Mouse (Mus musculus) brain, embryonic 18.5 days (tissue): Measurements from ENCODE around the gene Rasal2.
"Not testable (repeated sequence)": the region's sequence is repeated elsewhere in the genome, so short reads cannot be mapped to it uniquely, and the experiment has no call there.

ENCODE experiments used
- DNase-seq: peaks from one replicate; pipeline ENCODE4 v3.0.0-alpha.2; 2012; ENCODE audit warnings: low read depth, low spot score

Rasal2 gene

DNA sequence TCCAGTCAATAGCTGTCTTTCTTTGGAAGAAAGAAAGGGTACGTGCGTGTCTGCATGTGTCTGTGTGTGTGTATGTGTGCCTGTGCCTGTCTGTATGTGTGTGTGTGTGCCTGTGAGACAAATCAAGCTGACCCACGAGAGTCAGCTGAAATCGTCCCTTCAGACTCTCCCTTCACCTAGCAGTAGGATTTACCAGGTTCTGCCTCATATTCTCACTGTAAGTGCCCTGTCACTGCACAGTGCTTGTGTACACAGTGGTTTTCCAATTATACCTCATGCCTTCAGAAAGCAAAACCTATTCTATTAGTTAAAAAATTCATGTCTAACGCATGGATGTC is 168.0 kb downstream of the Rasal2 start:
- DNase-seq, result no peak

DNA sequence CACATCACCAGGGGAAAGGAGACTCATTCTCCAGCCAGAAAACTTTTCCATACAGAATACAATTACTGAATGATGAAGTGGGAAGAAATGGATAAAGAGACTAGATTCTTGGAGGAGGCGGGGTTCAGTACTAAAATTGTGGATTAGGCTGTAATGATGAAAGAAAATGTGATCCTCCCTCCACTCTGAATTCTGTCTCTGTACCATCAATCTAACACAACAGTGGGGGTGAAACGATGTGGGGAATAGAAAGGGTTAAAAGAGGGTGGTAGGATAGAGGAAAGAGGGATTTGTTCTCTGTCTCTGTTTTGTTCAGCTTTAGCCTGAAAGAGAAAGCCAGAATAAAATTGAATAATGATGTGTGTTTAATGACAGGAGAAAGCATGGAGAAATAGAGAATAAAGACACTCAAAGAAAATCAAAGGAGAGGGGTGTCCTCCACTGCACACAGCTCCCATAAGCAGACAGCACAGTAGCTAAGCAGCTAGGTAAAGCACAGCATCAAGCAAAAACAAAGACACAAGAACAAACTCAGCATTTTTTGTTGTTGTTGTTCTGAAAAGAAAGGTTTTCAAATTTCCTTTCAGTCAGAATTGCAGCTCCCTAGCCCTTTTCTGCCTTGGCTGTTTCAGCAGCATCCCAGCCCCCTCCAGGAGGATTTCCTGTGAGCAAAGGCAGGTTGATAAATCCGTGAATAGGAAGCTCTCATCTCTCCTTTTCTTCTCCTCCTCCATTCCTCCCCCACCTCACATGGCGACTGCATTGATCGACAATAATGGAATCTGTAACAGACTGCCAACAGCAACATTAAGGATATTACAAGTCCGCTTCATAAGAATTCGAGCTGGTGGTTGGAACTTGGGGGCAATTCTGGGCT is 168.6 kb downstream of the Rasal2 start:
- DNase-seq, result no peak

DNA sequence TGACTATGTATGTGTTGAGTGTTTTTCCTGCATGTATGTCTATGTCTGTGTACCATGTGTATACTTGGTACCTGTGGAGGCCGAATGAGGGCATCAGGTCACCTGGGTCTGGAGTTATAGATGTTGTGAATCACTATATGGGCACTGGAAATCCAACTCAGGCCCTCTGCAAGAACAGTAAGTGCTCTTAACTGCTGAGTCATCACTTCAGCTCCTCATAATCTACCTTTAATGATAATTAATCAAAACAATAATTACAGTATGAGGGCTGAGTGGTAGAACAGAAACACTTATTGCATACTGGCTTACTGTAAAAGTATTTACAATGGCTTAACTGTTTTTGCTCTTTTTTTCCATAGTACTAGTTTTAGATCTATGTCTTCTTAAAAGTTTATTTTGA is 172.7 kb downstream of the Rasal2 start:
- DNase-seq, result no peak

DNA sequence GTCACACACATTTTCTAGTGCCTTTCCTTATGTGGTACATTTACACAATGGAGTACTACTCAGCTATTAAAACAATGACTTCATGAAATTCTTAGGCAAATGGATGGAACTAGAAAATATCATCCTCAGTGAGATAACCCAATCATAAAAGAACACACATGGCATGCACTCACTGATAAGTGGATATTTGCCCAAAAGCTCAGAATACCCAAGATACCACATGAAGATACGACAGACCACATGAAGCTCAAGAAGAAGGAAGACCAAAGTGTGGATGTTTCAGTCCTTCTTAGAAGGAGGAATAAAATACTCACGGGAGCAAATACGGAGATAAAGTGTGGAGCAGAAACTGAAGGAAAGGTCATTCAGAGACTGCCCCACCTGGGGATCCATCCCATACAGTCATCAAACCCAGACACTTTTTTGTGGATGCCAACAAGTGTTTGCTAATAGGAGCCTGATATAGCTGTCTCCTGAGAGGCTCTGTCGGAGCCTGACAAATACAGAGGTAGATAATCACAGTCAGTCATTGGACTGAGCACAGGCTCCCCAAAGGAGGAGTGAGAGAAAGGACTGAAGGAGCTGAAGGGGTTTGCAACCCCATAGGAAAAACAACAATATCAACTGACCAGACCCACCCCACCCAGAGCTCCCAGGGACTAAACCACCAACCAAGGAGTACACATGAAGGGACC is 175.6 kb downstream of the Rasal2 start:
- not testable (repeated sequence) for DNase-seq

DNA sequence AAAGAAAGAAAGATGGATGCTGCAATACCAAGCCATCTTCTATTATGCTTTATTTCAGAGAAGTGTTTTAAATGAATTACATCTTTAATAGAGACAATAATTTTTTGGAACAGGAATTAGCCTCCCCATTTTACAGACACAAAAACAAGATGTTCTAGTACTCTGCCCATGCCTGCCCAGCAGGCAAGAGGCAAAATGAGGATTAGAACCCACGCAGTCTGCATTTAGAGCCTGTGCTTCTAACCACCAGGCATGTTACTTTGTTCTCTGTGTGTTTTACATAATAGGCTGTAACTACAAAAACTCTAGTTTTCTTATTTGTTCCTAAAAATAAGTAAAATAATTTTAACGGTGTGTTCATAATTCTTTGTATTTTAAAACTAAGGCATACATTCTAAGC is 178.9 kb downstream of the Rasal2 start:
- no peak for DNase-seq

DNA sequence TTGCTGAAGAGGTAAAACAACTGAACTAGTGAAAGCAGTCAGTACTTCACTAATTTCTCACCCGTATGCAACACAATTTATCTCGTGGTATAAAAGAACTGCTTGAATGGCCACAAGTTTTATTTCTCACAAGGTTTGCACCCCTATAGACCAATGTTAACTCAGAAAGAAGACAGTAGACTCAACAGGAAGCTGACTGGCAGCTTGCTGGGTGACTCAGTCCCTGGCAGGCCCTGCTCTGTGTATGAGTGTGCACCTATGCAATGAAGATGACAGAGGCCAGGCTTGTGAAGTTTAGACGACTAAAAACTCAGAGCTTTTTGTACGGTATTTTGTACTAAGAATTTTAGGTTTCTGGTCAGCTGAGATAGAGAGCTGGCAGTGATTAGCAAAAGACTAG is 180.0 kb downstream of the Rasal2 start:
- no peak for DNase-seq

DNA sequence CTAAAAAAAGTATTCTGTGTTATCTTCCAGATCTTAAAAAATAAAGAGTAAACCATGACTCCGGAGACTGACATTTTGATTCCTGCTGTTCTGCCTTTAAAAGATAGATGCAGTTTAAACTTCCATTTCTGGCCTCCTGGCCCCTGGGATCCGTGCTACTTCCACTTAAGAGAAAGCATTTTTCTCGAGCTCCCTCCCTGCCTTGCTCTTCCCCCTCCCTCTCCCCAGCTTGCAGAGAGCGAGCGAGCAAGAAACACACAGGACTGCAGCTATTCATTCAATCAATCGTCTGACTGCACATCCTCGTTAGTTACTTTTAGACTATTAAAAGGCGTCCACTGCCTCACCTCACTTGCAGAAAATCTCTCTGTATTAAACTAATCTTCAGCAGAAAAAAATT is 181.4 kb downstream of the Rasal2 start:
- no peak for DNase-seq

DNA sequence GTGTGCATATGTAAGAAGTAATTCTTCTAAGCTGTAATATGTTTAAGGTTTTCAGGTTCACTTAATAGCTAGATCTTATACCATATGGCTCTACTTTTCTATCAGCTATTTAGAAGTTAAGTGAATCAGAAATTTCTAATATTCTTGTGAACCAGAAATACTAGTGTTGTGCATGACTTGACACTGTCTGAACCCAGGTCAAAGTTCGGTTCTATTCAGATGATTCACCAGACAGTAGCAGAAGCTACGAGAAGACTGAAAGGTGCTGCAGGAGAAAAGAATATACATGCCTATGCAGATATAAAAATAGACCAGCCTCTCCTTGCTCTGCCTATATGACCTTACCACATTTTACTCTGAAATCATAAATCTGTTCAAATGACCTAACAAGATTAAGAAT is 182.0 kb downstream of the Rasal2 start:
- DNase-seq, result no peak

DNA sequence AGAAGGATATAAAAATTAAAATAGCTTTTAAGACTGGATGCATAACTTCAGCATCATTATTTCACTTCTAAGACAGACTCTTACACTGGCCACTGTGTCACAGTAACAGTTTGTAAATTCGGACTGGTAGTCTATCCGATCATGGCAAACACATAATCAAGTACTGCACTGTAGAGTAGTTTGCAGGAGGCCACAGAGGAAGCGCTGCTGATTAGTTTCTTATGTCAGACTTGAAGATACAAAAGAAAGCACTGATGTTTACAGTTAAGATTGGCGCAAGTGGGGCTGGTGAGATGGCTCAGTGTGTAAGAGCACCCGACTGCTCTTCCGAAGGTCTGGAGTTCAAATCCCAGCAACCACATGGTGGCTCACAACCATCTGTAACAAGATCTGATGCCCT is 187.4 kb downstream of the Rasal2 start:
- no peak for DNase-seq

DNA sequence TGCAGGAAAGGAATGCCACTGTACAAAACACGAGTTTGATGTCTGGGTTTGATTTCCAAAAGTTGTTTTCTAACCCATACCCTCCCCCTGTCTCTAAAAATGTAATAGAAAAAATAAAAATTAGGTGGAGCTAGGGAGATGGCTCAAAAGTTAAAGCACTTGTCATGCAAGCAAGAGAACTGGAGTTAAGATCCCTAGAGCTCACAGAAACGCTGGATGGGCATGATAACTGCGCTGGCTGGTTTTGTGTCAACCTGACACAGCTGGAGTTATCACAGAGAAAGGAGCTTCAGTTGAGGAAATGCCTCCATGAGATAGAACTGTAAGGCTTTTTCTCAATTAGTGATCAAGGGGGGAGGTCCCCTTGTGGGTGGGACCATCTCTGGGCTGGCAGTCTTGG is 191.5 kb downstream of the Rasal2 start:
- DNase-seq, result no peak

DNA sequence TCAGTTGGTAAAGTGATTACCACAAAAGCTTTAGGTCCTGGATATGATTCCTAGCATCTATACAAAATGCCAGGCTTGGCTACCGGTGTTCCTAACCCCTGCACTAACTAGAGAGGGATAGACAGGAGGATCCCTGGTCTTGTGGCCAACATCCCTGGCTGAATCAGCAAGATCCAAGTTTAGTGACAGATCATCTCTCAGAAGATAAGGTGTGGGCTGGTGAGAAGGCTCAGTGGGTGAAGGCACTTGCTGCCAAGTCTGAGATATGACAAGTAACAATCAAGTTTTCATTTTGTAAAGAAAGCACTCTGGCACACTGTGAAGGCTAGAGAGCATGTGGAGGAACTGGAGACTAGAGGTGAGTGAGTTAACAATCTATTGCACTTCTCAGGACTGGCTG is 191.9 kb downstream of the Rasal2 start:
- DNase-seq, result no peak

DNA sequence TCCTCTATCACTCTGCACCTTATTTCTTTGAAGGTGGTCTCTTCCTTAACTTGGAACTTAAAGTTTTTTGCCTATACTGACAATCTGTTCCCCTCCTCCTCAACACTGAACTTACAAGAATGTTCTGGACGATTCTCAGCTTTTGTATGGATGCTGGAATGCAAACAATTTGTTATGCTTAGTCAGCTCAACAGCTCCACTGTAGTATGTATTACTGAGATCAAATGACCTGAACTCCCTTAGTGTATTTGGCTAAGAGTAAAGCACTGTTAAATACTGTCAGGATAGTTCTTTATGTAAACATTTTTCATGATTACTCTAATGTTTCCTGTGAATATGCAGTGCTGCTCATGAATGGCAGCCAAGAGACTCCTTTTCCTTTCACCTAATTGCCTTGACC is 203.6 kb downstream of the Rasal2 start:
- no peak for DNase-seq

DNA sequence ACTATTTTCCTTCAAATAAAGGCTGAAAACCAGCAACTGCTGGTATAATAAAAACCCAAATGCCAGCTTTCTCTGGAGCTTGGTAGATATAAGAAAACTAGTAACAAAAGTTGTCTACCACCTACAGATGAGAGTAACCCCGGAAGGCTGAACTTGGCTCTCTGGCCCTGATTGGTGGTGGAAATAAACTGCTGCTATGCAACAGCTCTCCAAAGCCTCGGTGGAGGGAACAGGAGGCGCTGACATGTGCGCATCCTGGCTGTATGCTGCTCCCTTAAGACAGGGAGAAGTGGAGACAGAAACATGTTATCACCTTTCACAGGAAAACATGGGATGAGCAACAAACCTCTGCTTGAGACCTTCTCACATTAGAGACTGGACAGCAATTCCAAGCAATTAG is 206.7 kb downstream of the Rasal2 start:
- DNase-seq, result no peak

DNA sequence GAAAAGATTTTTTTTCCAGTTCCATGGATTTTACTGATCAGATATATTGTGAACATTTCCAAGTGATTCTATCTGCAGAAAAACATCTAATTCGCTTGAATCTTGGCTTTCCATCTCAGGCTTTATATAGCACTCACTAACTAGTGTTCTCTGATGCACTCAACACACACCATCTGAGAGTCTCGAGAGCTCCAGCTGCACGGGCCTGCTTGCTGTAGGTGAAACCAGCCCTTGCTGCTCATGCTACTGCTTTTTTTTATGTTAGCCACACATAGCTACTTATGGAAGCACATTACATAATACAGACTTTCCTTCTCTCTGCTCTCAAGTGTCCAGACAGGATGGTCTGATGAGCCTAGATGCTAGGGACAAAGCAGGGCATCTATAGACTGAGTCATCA is 229.4 kb downstream of the Rasal2 start:
- no peak for DNase-seq

DNA sequence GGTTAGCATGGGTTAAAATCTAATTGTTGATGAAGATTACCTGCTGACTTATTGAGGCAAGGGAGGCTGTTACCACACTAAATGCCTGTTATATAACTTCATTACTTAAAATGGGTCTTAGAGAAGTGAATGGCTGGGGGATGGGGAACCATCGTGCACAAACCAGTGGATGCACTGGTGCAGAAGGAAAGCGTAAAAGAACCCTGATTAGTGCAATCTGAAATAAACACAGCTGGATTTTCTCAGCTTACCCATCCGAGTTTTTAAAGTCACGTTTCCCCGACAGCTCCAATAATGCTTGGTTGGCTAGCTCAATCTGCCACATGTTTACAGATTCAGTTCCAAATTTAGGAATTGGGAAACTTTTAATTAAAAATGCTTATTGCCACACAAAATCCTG is 230.0 kb downstream of the Rasal2 start:
- no peak for DNase-seq

DNA sequence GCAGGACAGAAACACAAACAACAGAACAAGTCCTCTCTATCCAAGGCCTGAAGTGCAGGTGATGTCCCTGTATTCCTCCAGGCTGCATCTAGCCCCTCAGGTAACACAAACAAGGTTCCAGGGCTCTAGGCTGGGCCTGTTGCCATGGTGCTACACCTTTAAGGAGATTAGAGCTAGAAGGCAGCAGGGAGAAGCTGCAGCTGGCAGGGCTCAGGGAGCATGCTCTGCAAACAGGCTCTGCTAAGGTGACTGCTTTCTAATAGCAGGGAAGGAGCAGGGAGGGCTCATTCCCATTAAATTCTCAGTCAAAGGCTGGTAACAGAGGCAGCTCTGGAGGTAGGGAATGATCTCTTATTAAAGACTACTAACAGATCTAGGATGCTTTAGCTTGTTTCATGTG is 231.3 kb downstream of the Rasal2 start:
- DNase-seq, result no peak

DNA sequence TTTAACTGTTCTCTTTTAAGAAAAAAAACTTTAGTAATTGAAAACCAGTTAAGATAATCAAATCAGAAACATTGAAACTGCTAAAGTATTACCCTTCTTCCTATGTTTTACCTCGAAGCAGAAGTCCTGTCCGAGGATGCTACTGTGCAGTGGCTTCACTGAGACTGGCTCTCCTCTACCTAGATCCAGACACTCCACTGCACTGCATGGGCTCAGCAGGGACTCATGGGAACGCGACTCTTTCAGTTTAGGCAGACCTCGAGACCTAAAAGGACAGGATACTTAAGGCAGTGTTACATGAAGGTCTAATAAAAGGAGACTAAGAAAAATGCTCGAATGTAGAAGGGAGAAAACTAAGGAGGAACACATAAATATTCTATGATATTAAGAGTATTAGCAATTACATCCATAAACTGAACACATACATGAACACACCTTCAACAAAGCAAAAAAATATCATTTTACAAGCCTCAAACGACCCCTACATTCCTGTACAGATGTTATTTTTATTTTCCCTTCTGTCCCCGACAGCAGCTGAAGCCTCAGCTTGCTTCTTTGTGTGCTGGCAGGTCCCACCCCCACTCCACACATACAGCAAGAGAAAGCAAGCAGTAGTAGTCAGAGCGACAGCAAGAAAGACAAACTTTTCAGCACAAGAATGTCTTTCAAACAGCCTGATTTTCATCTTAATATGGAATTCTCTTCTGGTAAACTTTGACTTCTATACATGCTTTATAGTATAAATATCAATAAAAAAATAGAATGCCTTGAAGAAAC is 233.2 kb downstream of the Rasal2 start:
- no peak for DNase-seq

DNA sequence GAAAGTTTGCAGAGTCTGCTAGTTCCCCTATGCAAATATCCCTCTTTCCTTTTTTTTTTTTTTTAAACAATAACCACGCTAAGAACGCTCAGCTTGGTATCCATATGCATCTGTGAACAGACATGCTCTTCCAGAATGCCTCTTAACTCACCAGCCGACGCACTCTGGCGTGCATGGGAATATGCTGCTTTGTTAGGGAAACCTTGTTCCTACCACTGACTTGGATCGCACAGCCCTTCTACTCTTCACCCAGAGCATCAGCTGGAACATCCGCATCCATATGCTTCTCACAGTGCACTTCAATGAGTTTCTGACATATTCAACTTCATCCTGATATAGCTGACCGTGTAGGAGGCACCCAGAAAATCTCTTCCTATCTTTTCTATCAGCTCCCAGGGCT is 243.1 kb downstream of the Rasal2 start:
- DNase-seq, result no peak

DNA sequence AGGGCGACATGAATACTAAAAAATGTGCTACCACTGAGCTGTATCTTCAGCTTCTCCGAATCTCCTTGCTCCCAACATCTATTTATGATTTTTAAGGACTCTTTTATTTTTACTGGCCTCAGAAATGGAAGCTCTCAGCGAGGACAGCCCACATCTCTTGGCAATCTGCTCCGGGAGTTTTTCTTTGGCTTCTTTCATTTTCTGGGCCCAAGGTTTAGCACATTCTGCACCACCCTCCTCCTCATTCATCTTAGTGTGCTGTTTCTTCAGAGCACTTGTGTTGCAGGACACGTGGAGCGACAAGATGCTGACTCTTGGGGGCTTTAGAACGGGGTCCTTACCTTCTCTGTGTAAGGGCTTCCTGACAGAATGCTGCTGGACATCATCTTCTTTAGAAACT is 243.5 kb downstream of the Rasal2 start:
- DNase-seq, result no peak

DNA sequence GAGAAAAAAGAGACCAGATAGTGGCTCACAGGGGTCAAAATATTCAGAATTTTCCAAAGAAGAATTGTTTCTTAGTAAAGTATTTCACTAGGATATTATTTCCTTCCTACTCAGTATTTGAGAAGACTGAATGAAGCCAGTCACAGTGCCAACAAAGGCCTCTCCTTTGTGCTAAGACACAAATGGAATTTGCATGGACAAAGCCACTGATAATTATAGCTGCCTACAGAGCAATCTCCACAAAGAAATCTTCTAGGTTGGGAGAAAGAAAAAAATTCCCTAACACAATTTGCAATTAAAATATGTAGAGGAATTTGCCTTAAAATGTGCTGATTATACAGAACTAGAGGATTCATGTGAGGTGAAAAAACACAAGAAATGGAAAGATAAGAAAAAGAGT is 258.6 kb downstream of the Rasal2 start:
- DNase-seq, result no peak

DNA sequence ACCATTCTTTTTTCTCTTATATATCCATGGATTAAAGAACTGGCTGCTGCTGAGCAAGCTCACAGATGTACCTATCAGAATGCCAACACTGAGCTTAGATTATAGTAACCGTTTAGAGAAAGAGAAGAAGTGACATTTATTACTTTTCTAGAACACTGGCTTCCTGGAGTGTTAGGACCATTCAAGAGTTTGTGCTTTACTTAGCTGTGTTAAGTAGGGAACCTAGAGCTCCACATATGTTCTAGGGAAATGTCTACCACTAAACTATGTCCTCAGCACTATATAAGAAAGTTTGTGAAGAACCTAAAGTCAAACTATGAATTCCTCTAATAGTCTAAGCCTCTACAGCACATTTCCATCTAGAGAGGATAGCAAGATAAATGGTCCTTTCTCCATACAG is 262.3 kb downstream of the Rasal2 start:
- no peak for DNase-seq

DNA sequence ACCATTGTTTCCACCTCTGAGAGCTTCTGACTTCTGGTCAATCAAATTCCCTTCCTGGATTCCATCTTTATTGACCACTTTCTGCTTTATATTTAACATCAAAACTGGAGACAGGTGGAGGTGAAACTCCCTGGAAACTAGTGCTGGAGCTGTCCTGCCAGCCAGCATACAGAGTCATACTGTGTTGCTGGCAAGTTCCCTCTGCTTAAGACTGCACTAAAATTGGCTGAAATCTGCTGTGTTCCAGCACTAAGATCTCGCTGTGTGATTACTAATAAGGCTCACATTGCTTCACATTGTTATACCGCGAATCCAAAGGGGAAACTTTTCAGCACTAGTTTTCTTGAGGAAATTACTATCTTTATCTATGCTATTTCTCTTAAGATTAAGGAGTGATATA is 267.8 kb downstream of the Rasal2 start:
- no peak for DNase-seq
